Mouse (Mus musculus) forebrain, postnatal 0 days (tissue): Measurements from ENCODE around the gene Htt. TPM values are rescaled to one million over a fixed set of nuclear protein-coding genes. Genes with fewer than 3 reads are reported as not detected.

ENCODE experiments used
- ATAC-seq: fragments of 200-750 bp; cut with Nextera tagmentation; 2 replicates; pipeline ENCODE4 v1.8.0; 2017; ENCODE audit warnings: mild to moderate bottlenecking, moderate library complexity
- DNase-seq: peaks from one replicate; pipeline ENCODE4 v3.0.0-alpha.2; 2015
- H3K27ac ChIP-seq: fragments of 300-500 bp; sonication (generic); 2 replicates; pipeline ENCODE4 v1.5.1; 2014; ENCODE audit warnings: low read depth, mild to moderate bottlenecking, antibody characterized with exemption, low read length, moderate library complexity, mixed read lengths
- H3K27me3 ChIP-seq: fragments of 300-500 bp; sonication (generic); 2 replicates; pipeline ENCODE4 v1.6.1; 2014; ENCODE audit warnings: mild to moderate bottlenecking, low read length, mixed read lengths; ENCODE audit not compliant: insufficient read depth
- H3K36me3 ChIP-seq: fragments of 300-500 bp; sonication (generic); 2 replicates; pipeline ENCODE4 v1.6.1; 2014; ENCODE audit warnings: mild to moderate bottlenecking, moderate library complexity; ENCODE audit not compliant: insufficient read depth
- H3K4me1 ChIP-seq: fragments of 300-500 bp; sonication (generic); 2 replicates; pipeline ENCODE4 v1.6.1; 2014; ENCODE audit warnings: antibody characterized with exemption; ENCODE audit not compliant: insufficient read depth
- H3K4me2 ChIP-seq: fragments of 300-500 bp; sonication (generic); 2 replicates; pipeline ENCODE4 v1.6.1; 2014; ENCODE audit warnings: low read depth, mild to moderate bottlenecking, moderate library complexity
- H3K4me3 ChIP-seq: fragments of 300-500 bp; sonication (generic); 2 replicates; pipeline ENCODE4 v1.5.1; 2014; ENCODE audit warnings: low read depth, low read length, mixed read lengths
- H3K9ac ChIP-seq: fragments of 300-500 bp; sonication (generic); 2 replicates; pipeline ENCODE4 v1.6.1; 2014; ENCODE audit warnings: mild to moderate bottlenecking
- H3K9me3 ChIP-seq: fragments of 300-500 bp; sonication (generic); 2 replicates; pipeline ENCODE4 v1.6.1; 2016; ENCODE audit warnings: low read length
- CTCF ChIP-seq: sonication (generic); IDR thresholded peaks from 2 replicates; pipeline ENCODE4 v1.5.1; 2016; ENCODE audit warnings: antibody characterized with exemption, control low read depth, low read depth
- WGBS: fragments of 180-500 bp; shearing (Covaris S2); extraction: QIAGEN DNeasy Blood & Tissue Kit; methylation state at CpG from one replicate; pipeline ENCODE4 v1.1.7; 2014; 5-methylcytosine and 5-hydroxymethylcytosine counted together
- polyA plus RNA-seq: library from polyadenylated mRNA; unstranded; fragments of >200 nt; fragmentation: Nextera tagmentation; extraction: Ambion mirVana; gene quantifications from 2 replicates; pipeline ENCODE4 v1.2.1, GENCODE M21; 2015
- total RNA-seq: library from RNA; depleted of rRNA; stranded (reverse); fragments of >200 nt; gene quantifications from 2 replicates; pipeline ENCODE4 v1.2.3, GENCODE M21; 2014

Htt gene
- total and polyA plus RNA-seq, 2 experiments from 2014 or later: 4.1 to 33.6 TPM

- no peak for TF ChIP-seq CTCF
- Histone ChIP-seq H3K36me3 (no peaks in the 10 kb centered on the region), H3K4me3 (peak overlapping the region; percentile 88), H3K4me2 (peak overlapping the region; percentile 88), H3K9me3 (no peaks in the 10 kb centered on the region), H3K9ac (peak overlapping the region; percentile 87), H3K27ac (peak overlapping the region; percentile 94), H3K4me1 (peaks cover 6% of the 10 kb centered on the region), H3K27me3 (no peaks in the 10 kb centered on the region)
- DNase-seq: no peak
- ATAC-seq: peak; percentile 19
- WGBS: 2% methylated on average over 19 of the region's 19 CpGs
Observed at GRCm38 (mm10) chr5:34760850-34761508, 561 bp upstream of the Htt start.

- Histone ChIP-seq H3K4me1 (peaks cover 6% of the 10 kb centered on the region), H3K27ac (peak overlapping the region; percentile 94), H3K36me3 (no peaks in the 10 kb centered on the region), H3K27me3 (no peaks in the 10 kb centered on the region), H3K4me3 (peak overlapping the region; percentile 88), H3K4me2 (peak overlapping the region; percentile 88), H3K9ac (peak overlapping the region; percentile 87), H3K9me3 (no peaks in the 10 kb centered on the region)
- no peak; the same call in 1 of the 2 replicates for ATAC-seq
- peak; percentile 52 for DNase-seq
- TF ChIP-seq CTCF: no peak
- under 1% methylated on average over 42 of the region's 54 CpGs for WGBS
Observed at GRCm38 (mm10) chr5:34761934-34762611, 533 bp downstream of the Htt start.

- Histone ChIP-seq H3K27me3 (no peaks in the 10 kb centered on the region), H3K9ac (no peak overlapping the region), H3K9me3 (no peaks in the 10 kb centered on the region), H3K4me3 (no peak overlapping the region), H3K36me3 (no peaks in the 10 kb centered on the region), H3K4me1 (no peaks in the 10 kb centered on the region), H3K27ac (no peak overlapping the region), H3K4me2 (no peak overlapping the region)
- no peak for ATAC-seq
- DNase-seq: no peak
- 89% methylated on average over 3 of the region's 3 CpGs for WGBS
- no peak for TF ChIP-seq CTCF
Observed at GRCm38 (mm10) chr5:34771818-34772217, 10.3 kb downstream of the Htt start.

GRCm38 (mm10) chr5:34772696-34773245 is 11.2 kb downstream of the Htt start:
- Histone ChIP-seq H3K9ac (no peak overlapping the region), H3K27me3 (no peaks in the 10 kb centered on the region), H3K9me3 (no peaks in the 10 kb centered on the region), H3K4me2 (no peak overlapping the region), H3K27ac (no peak overlapping the region), H3K4me3 (no peak overlapping the region), H3K4me1 (no peaks in the 10 kb centered on the region), H3K36me3 (no peaks in the 10 kb centered on the region)
- ATAC-seq: no peak
- TF ChIP-seq CTCF: no peak
- DNase-seq: no peak
- WGBS: 88% methylated on average over 4 of the region's 4 CpGs

- no peaks in the 10 kb centered on the region for H3K36me3 ChIP-seq
- WGBS: 93% methylated on average over 2 of the region's 2 CpGs
- no peak for TF ChIP-seq CTCF
Observed at GRCm38 (mm10) chr5:34773392-34773791, 11.9 kb downstream of the Htt start.

GRCm38 (mm10) chr5:34785027-34785426 is 23.5 kb downstream of the Htt start:
- no peak for ATAC-seq
- H3K27ac ChIP-seq: no peak overlapping the region
- no peak overlapping the region for H3K9ac ChIP-seq

More at GRCm38 (mm10) chr5:34773392-34773791, 11.9 kb downstream of the Htt start:
- DNase-seq (no peak), ATAC-seq (no peak)
- no peaks in the 10 kb centered on the region for H3K4me1 ChIP-seq
- H3K9ac ChIP-seq: no peak overlapping the region
- no peaks in the 10 kb centered on the region for H3K9me3 ChIP-seq
- H3K27me3 ChIP-seq: no peaks in the 10 kb centered on the region
- H3K4me2 ChIP-seq: no peak overlapping the region
- H3K27ac ChIP-seq: no peak overlapping the region
- H3K4me3 ChIP-seq: no peak overlapping the region

GRCm38 (mm10) chr5:34791141-34791540 is 29.6 kb downstream of the Htt start:
- DNase-seq (no peak), ATAC-seq (no peak)
- Histone ChIP-seq H3K4me1 (no peaks in the 10 kb centered on the region), H3K4me3 (no peak overlapping the region), H3K9ac (no peak overlapping the region), H3K36me3 (peaks cover 39% of the 10 kb centered on the region), H3K9me3 (no peaks in the 10 kb centered on the region), H3K4me2 (no peak overlapping the region), H3K27ac (no peak overlapping the region), H3K27me3 (no peaks in the 10 kb centered on the region)
- whole genome bisulfite sequencing: 82% methylated on average over 2 of the region's 2 CpGs
- no peak for TF ChIP-seq CTCF

More at GRCm38 (mm10) chr5:34785027-34785426, 23.5 kb downstream of the Htt start:
- Histone ChIP-seq H3K4me2 (no peak overlapping the region), H3K27me3 (no peaks in the 10 kb centered on the region), H3K4me1 (no peaks in the 10 kb centered on the region), H3K9me3 (no peaks in the 10 kb centered on the region), H3K4me3 (no peak overlapping the region), H3K36me3 (peaks cover 17% of the 10 kb centered on the region; the same call in 1 of the 2 replicates)
- no peak for DNase-seq
- WGBS: 93% methylated on average over 3 of the region's 3 CpGs
- no peak for TF ChIP-seq CTCF
